Mouse (Mus musculus): ENCODE results near the gene Rab40c. TPM values are rescaled to one million over a fixed set of nuclear protein-coding genes. Genes with fewer than 3 reads are reported as not detected.
A peak's percentile ranks its signal among the peaks of the same experiment; 100 is the strongest.

Rab40c gene
- 10 to 100 TPM; 48.6 to 52.2 TPM for total RNA-seq (2021)
- long read RNA-seq, experiment 1, transcript Rab40c-201 (7 exons, 2,466 nt) = minor isoform, 21 of 56 reads
- long read RNA-seq, experiment 1, transcript Rab40c-207 (6 exons, 2,506 nt) = major isoform, 27 of 56 reads
- long read RNA-seq, experiment 1, partial matches to known transcripts = 1 of 56 reads
- long read RNA-seq, experiment 1, other reads (novel, unspliced or antisense) = 7 of 56 reads
- long read RNA-seq, experiment 2, transcript Rab40c-201 (7 exons, 2,466 nt) = minor isoform, 22 of 66 reads
- long read RNA-seq, experiment 2, transcript Rab40c-207 (6 exons, 2,506 nt) = major isoform, 26 of 66 reads
- long read RNA-seq, experiment 2, partial matches to known transcripts = 2 of 66 reads
- long read RNA-seq, experiment 2, other reads (novel, unspliced or antisense) = 16 of 66 reads

GRCm38 (mm10) chr17:25919144-25919785 lies at the start of gene Rab40c:
Rab40c (minus strand) TSS chr17:25919727.
- peak in 1 of 2 experiments; percentile 43 for DNase-seq (ENCODE audit: low spot score in 2 of 2)

DNA sequence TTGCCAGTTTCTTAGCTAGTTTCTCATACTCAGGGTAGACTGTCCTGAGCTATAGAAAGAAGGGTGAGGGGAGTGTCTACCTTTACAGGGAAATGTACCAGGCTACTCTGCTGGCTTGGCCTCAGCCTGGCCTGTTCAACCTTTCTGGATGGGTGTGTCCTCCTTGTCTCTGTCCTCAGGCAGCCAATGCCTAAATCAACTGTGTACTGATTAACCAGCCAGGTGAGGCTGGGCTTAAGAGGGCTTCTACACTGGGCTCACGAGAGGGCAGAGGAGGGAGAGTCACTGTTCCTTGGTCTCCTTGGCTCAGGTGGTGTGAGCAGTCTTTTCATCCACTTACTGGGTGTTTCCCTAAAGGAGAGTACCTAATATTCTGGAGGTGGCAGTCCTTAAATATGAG lies 48.6 kb upstream of the Rab40c start:
- no peak for DNase-seq (ENCODE audit: low spot score in 2 of 2)

- DNase-seq (ENCODE audit: low spot score in 2 of 2) = no peak
Observed at GRCm38 (mm10) chr17:25967652-25968051, 48.1 kb upstream of the Rab40c start.

DNA sequence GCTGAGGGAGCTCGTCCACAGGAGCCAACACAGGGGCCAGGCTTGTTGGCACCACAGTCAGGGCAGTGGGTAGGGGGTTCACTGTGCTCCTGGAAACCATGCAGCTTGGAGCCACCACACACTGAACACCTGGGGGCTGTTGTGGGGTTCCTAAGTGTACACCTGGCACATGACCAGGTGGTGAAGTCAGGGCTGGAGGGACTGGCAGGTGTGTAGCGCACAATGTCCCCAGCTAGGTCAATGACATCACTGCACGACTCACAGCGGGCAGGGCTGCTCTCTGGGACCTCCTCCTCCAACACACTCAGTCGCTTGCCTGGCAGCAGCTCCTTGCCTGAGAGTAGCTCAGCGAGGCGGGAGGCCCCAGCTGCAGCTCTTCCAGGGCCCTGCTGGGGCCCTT lies 44.7 kb upstream of the Rab40c start:
- DNase-seq (ENCODE audit: low spot score in 2 of 2) = no peak

DNA sequence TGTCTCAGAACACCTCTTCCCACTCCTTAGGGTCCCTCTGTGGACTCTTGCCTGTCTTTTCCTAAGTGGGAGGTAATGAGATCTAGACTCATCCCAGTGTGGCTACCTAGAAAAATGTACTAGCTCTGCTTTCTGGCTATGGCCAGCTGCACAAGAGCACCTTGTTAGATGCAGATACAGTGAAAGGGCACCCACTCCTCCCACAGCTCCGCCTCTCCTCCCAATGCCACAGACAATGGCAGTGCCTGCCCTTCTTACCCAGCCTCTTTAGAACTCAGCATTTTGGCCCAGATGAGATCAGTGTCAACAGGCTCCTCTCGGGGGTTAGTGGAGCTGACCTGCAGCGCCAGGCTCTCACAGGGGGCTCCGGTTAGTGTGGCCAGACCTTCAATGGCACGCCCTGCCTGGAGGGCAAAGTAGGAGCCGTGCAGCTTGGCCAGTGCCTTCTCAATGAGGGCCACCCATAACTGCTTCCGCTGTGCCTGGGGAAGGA lies 42.9 kb upstream of the Rab40c start:
- DNase-seq (ENCODE audit: low spot score in 2 of 2) = no peak

DNA sequence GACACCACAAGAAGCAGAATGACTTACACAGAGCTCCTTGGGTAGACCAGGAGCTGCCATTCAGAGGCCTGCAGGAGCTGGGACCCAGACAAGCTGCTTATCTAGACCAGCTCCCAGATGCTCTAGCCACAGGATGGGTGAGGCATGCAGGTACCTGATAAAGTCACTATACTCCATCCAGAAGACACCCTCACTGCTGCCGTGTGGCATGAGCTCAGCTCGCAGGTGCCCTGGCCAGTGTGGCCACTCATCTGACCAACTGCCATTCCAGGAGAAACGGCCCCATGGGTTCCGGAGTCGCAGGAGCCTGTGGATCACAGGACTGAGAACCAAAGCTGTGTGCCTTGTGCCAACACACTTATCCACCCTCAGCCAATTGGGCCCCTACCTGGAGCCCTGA lies 42.0 kb upstream of the Rab40c start:
- DNase-seq (ENCODE audit: low spot score in 2 of 2) = no peak

DNA sequence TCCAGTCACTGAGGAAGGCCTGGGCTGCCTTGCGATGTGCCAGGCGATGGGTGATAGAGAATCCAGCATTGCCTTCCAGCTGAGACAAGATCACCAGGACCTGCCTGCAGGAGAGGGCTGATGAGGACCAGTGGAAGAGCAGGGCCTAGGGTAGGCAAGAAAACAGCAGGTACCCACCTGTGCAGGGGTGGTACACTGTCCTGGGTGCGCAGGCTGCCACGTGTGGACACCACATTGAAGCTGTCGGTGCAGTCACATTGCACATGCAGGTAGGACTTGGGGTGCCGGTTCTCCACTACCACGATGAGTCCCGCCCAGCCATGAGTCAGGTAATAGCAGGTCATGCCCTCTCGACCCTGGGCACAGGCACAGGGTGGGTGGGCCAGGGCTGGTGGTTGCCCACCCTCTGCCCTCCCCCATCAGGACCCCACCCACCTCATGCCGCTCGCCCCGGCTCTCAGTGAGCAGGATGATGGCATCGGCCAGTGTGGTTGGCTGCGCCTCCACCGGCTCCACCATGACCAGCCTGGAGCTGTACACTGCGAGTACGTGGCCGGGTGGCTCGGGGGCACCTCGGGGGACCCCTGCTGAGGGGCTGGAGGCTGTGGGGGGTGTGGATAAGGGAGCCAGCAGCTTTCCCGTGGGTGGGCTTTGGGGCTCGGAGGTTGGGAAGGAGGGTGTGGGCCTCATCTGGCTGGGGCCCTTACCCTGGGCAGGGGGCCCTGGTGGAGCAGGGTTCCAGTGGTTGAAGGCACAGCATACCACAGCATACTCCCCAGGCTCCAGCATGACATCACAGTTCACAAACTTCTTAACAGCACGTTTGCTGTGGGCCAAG lies 40.3 kb upstream of the Rab40c start:
- DNase-seq (ENCODE audit: low spot score in 2 of 2) = no peak

- DNase-seq (ENCODE audit: low spot score in 2 of 2) = no peak
Observed at GRCm38 (mm10) chr17:25958771-25959494, 39.4 kb upstream of the Rab40c start.

DNA sequence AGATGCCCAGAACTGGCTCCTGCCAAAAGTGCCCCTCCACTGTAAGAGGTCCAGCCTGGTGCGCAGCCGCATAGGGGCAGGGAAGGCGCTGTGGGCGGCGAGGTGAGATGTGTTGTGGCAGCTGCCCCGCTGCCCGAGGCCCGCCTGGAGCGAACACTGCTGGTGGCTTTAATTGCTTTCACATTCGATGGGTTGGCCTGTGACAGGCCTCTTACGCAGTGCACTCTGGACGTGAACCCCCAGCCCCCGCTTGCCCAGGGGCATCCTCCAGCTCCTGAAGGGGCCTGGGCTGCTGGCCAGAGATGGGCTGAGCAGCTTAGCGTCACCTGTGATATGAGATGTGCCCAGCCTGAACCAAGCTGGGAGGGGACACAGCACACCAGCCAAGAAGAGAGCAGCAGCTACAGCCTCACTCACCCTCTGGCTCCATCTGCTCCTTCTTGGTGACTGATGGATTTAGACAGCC lies 38.1 kb upstream of the Rab40c start:
- DNase-seq (ENCODE audit: low spot score in 2 of 2) = no peak

DNA sequence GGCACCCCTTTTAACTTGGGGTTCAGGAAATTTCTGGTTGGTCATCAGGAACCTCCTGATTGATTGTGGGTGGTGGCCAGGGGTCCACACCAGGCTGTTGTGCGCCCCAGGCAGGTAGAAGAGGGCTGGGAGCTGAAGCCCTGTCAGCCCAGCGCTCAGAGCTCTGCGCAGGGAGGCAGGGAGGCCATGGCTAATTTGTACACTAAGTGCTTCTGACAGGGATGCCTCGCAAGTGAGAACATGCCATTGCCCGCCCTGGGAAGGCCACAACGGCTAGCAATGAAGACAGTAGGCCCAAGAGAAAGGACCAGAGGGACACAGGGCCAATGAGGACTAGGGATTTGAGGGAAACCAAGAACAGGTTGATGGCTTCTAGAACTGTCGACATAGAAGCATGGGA lies 37.1 kb upstream of the Rab40c start:
- no peak for DNase-seq (ENCODE audit: low spot score in 2 of 2)

- no peak for DNase-seq (ENCODE audit: low spot score in 2 of 2)
Observed at GRCm38 (mm10) chr17:25956201-25956600, 36.7 kb upstream of the Rab40c start.

DNA sequence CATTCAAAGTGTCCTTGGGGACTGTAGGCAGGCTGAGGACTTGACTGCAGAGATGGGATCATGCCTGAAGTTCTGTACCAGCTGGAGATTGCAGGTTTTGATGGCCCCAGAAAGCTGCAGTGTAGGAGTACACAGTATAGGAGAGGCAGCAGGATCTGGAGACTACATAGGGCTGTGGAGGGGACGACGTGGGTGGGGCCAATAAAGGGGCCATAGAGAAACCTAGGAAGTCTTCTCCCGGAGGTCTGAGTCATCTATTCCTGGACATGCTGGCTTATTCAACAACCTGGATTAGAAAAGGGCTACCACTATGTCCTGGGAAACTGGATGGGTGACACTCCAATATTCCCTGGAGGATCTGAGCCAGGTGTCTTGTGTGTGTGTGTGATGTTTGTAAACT lies 36.2 kb upstream of the Rab40c start:
- no peak for DNase-seq (ENCODE audit: low spot score in 2 of 2)

GRCm38 (mm10) chr17:25954671-25955070 lies 35.1 kb upstream of the Rab40c start:
- DNase-seq (ENCODE audit: low spot score in 2 of 2) = no peak

DNA sequence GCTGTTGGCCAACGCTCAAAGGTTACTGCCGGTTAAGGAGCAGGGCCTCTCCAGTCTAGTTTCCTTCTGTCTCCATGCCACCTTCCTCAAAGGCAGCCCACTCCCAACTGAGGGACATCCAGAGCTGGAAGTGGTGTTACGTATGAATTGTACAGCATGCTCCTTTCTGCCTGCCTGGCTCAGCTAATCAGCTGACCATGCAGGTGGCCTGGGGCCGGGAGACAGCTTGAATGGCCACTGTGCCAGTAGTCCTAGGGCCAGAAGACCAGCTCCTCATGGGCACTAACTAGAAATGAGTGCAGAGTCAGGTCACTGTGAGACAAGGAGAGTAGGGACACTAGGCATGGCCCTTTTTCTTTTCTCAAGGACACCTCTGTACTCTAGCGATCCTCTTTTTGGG lies 33.6 kb upstream of the Rab40c start:
- DNase-seq (ENCODE audit: low spot score in 2 of 2) = no peak

- no peak for DNase-seq (ENCODE audit: low spot score in 2 of 2)
Observed at GRCm38 (mm10) chr17:25951803-25952623, 32.5 kb upstream of the Rab40c start, which contains the start of gene A930017K11Rik. A930017K11Rik (minus strand) TSS chr17:25952565.

DNA sequence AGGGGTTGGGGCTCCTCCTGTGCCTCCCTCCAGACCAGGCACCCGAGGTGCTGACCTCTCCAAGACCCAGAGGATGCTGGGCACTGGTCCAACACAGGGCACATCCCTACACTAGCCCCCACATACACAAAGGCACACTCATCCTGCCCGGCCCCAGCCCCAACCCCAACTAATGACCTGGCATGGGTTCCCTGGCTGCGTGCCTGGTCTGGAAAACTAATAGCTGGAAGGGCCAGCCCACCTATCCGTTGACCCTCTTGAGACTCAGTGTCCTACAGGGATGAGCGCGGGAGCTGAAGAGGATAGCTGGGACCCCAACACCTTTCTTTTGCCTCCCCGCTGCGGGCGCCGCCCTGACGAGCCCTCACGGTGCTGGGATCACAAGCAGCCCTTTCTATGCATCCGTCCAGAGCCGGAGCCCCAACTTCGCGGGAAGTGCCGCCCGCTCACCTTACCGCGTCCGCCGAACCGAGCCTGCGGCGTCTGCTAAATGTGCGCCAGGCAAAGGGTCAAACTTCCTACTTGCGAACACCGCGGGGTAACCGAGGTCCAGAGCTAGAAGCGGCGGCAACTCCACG lies 31.8 kb upstream of the Rab40c start:
- no peak for DNase-seq (ENCODE audit: low spot score in 2 of 2)

DNA sequence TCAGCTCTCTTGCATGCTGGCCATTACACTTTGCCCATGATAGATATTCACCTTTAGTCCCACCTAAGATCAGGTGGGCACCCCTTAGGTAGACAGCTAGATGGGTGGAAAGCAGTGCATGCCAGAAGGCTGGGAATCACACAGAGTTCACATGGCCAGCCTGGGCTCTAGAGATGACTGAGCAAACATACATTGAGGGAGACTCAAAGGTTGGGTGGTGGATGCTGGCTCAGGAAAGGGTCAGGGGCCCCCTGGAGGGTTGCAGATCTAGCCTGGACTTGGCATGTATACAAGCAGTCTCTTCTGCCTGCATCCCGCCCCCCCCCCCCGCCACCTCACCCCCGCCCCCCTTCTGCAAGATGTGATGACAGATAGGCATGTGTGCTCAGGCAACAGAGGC lies 31.2 kb upstream of the Rab40c start:
- no peak for DNase-seq (ENCODE audit: low spot score in 2 of 2)

DNA sequence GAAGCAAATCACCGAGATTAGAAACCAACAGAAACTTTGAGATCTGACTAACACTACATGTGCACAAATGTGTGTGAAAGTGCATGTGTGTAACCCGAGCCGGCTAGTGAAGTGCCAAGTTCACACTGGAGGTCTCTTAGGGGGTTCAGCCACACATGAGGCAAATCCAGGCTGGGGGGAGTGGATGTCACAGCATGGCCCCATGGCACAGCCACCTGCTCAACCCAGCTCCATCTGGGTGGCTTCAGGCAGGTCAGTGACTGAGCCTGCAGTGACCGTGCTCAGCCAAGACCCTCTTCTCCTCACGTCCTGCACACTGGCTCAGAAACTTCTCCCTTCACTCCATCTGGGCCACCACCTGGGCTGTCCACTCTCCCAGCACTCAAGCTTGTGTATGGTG lies 30.5 kb upstream of the Rab40c start:
- DNase-seq (ENCODE audit: low spot score in 2 of 2) = no peak

DNA sequence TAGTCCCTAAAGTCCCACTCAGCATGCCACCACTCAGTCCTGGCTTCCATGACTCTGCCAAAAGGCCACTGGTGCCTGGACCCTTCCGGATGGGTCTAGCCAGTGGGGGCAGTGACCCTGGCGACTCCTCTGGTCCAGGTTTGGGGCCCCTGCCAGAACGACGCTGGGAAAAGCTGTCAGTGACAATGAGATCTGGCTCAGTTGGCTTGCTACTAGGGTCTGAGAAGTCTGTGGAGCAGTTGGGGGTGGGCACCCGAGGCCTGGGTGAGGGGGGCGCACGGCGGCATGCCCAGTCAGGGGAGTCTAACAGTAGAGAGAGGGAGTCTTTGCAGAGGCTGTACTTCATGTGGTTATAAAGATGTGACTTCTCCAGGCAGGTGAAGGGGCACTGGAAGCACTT lies 28.5 kb upstream of the Rab40c start:
- DNase-seq (ENCODE audit: low spot score in 2 of 2) = no peak

DNA sequence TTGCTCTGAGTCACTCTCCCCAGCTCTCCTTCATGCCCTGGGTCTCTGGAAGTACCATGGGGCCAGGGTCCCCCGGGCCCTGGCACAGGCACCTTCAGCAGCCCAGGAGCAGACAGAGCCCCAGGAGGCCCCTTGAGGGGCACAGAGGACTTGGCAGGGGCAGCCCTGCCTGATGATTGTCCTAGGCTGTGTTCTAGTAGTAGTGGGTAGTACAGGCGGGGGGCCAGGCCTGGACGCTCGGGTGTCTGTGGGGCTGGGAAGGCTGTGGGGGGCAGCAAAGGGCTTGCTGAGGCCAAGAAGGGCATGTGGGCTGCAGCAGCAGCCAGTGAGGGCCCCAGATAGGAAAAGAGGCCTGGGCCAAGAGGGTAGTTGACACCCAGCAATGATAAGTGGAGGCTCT lies 28.0 kb upstream of the Rab40c start:
- no peak for DNase-seq (ENCODE audit: low spot score in 2 of 2)

Measured in layer of hippocampus, postnatal 14 days (tissue).